Mouse (Mus musculus): ENCODE measurements around the gene Coasy.
A peak's percentile ranks its signal among the peaks of the same experiment; 100 is the strongest.

Coasy gene

DNA sequence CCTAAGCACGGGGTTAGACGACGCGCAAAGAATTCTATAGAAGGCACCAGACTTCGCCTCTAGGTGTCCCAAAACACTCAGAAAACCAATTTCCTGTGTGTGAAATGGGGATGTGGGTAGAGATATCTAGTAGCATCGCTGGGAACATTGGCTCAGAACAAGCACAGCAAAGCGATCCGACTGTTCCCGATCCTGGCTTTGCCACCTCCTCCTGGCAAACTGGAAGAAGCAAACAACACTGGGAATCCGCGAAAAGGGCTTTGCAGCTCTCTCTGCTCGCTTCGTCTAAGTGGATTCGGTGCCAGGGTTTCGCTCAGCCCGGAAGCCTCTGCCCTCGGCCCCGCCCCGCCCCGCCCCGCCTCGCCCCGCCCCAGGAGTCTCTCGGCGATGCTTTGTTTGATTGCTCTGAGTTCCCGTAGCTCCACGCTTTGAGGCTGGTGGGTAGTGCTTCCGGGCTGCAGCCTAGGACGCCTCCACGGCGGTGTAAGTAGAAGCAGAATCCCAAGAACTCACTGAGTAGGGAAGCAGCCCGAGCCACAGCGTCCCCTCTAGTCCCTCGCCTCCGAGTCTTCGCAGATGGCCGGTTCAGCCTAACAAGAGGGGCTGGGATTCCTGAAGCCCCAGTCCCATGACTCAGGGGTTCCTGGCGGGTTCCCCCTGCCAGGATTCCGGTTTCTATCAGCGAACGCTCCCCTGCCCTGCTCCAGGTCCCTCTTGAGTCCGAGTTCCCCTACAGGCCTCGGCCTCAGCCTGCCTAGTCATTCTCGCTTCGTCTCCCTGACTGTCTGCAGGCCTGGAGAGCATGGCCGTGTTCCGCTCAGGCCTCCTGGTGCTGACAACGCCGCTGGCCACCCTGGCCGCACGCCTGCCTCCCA lies at the start of gene Coasy:
Gene Coasy, plus strand, starts transcription at position 358 of the 875 bp plus-strand sequence.
- DNase-seq (ENCODE audit: low read depth, low spot score): peak; percentile 88

DNA sequence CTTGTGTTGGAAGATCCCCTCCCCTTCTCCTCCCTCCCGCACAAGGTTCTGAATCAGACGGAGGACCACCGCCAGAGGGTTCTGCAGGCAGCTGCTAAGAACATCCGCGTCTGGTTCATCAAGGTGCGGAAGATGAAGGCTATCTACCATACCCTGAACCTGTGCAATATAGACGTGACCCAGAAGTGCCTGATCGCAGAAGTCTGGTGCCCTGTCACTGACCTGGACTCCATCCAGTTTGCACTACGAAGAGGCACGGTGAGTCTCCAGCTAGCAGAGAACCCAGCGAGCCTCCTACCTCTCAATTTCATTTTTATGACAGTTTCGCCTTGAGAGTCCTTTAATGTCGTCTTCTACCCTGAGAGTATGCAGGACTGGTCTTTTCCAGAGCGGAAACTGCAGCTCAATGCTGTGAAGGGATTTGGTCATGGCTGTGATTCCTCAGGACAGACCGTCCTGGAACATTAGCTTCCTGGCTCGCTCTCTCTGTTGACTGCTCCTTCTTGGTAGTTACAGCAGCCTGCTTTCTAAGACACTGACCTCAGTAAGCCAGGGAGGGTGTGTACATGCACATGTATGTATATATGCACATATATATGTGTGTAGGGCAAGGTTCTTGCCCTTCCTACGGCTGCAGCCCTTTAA lies 48.4 kb upstream of the Coasy start:
- no peak for DNase-seq (ENCODE audit: low read depth, low spot score)

DNA sequence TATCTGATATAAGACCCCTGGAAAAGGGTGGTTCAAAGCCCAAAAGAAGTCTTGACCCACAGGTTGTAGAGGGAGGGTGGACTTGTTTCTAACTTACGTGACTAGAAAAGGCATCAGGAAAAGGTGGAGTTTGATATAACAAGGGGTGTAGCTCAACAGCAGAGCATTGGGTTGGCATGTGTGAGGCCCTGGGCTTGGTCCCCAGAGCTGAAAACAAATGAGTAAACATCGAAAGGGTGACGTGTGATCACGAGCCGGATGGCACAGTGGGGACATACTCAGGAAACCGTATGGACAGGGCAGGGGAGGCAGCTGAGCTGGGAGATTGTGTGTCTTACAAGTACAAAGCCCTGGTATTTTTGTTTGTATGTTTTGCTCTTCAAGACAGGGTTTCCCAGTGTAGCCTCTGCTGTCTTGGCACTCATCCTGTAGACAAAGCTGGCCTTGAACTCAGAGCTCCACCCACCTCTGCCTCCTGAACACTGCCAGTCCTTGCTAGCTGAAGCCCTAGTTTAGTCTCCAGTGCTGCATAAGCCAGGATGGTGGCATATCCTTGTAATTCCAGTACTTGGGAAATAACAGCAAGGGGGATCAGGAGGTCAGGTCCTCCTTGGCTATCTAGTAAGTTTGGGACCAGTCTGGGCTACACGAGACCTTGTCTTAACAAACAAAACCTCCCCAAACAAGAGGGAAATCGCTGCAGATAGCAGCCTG lies 47.6 kb upstream of the Coasy start:
- DNase-seq (ENCODE audit: low read depth, low spot score): no peak

DNA sequence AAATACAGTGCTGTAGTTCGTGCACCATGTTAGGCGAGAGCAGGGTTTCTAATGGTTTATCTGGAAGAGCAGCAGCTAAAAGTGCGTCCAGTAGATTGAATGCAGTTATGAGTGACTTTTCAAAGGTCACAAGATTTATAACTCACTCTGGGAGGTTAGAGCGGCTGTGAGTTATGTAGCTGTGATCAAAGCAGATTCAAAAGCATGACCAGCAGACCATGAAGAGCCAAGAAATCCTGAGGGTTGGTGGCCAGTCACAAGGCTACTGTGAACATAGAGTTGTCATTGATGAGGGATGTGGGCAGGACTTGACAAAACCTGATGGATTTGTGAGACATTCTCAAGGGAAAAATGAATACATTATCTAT lies 47.1 kb upstream of the Coasy start:
- no peak for DNase-seq (ENCODE audit: low read depth, low spot score)

DNA sequence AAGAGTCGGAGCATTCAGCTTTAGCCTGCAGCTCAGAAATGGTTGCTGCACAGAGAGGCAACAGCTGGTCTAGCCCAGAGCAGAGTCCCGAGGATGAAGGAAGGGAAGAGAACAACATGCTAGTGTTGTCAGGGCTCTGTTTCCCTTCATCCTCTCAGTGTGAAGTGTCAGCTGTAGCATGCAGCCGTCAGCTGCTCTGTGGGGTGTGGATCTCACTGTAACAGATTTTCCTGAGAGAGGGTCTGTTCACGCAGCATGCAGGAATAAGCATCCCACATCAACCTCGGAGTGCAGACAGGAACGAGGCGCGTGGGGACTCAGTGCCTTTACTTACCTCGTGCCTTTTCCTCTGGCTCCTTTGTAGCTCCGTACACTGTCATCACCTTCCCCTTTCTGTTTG lies 44.6 kb upstream of the Coasy start:
- no peak for DNase-seq (ENCODE audit: low read depth, low spot score)

DNA sequence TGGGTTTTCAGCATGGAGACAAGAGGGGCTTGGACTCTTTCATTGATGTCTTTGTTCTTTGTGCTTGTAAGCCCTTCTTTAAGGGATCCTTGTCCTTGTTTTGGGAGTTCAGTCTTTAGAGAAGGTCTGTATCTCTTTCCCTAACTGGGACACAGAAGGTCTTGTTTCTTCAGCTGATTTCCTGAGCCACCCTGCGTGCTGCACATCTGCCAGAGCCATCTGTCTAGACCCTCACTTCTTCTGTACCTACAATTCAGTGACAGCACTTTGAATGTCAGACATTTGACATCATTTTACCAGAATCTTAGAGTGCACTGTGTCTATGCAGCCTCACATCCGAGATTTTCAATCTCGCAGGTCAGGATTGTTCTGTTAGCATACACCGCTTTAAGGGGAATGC lies 36.5 kb upstream of the Coasy start:
- no peak for DNase-seq (ENCODE audit: low read depth, low spot score)

DNA sequence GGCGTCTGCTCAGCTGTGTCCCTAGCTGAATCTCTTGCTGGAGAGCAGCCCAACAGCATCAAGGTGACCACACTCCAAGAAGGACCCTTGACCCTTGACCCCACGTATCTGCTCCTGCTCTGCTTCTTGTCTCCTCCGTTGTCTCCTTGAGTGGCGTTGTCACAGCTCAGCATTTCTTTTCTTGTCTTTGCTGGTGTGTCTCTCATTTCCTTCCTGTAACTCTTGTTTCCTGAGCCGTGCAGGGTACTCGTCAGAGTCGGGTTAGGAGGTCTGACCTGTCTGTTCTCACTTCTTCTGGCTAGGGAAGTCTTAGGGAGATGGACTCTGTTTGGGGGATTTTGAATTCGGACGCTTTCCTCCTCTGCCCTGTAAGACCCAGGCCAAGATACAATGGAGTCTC lies 35.9 kb upstream of the Coasy start:
- DNase-seq (ENCODE audit: low read depth, low spot score): no peak

DNA sequence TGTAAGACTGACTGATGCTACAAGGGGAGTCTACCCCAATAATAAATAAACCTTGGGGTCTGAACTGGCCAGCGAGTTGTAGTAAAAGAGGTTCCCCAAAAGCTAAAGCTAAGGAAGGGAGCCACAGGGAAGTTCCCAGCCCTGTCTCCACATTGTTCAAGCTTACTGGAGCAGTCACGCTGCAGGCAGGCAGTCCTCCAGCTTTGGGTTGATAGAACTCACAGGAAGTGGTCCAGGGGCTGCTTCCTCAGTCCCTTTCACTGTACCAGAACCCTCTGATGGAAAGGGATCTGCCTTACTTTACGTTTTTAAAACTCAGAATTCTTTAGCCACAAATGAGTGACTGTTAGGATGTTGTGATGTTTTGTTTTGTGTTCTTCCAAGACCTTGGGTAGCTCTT lies 34.9 kb upstream of the Coasy start:
- DNase-seq (ENCODE audit: low read depth, low spot score): no peak

DNA sequence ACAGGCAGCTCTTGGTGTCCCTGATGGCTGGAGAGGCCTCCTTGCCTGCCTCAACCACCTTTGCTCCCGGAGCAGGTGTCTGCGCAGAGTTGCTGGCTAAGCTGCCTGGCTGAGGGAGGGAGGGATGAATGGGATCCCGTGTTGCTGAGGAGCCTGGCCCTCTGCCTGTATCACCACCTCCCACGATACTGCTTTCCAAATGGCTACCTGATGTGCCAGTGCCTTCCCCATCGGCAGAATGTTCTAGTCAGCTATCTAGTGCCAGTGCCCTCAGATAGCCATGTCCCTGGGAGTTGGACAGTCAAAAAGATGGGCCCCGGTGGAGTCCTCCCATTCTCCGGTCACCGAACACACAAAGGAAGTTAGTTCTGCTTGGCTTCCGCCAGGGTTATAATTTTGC lies 32.0 kb upstream of the Coasy start:
- no peak for DNase-seq (ENCODE audit: low read depth, low spot score)

DNA sequence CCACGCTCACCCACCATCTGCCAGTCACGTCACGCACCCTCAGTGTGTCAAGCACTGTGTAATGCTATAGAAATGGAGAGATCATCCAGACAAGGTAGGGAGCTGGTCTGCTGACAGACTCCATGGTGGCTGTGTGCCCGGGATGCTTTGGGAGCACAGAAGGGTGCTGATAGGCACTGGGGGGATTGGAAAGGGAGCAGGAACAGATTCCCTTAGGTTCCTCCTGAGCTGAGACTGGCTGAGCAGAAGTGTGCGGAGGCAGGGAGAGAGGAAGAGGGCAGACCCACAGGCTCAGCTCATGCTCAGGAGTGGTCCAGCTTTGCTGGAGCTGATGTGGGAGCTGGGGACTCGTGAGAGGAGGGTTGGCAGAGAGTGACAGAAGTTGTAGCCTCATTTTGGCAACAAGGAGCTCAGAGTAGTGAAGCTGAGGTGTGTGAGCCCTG lies 31.3 kb upstream of the Coasy start:
- DNase-seq (ENCODE audit: low read depth, low spot score): no peak

DNA sequence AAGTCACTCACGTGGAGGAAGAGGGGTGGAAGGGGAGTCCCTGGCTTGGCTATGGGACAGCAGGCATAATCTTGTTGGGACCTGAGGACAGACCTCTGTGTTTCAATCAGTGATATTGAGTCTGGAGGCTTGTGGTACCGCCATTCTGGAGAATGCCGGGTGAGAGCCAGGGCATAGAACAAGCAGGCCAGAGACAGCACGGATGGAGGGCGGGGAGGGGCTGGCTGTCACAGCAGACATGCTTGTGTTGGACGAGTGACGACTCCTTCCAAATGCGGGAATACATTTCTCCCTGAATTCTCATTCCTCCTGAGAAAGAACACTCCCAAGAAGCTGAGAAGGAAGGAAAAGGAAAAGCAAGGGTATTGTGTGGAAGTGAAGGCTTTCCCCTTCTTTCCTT lies 30.7 kb upstream of the Coasy start:
- no peak for DNase-seq (ENCODE audit: low read depth, low spot score)

DNA sequence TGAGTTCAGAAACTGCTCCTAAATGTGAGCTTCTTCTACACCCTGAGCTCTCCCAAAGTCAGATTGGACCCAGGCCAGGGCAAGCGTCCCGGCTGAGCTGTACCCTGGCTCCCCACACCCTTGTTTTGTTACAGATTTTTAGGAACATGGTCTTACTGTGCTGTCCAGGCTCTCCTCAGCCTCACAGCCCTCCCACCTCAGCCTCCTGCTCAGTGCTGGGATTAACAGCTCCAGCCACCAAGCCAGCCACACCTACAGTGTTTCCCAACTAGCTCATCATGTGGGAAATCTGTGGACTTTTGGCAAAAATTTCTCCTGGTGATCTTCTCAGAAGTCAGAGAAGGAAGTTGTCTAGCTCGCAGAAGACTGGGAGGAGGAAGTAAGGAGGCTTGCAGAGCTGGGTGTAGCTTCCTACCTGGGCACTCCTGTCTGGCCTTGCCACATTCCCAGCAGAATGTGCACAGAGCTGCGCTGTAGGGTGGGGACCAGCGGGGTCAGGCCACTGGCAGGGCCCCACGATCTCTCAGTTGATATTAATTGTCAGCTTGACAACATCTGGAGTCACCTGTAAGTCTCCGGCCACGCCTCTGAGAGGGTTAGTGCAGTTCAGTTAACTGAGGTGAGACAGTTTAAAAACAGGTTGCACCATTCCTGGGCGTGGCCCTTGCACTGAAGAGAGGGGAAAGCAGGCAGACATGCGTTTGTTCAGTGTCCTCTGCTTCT lies 29.5 kb upstream of the Coasy start:
- no peak for DNase-seq (ENCODE audit: low read depth, low spot score)

DNA sequence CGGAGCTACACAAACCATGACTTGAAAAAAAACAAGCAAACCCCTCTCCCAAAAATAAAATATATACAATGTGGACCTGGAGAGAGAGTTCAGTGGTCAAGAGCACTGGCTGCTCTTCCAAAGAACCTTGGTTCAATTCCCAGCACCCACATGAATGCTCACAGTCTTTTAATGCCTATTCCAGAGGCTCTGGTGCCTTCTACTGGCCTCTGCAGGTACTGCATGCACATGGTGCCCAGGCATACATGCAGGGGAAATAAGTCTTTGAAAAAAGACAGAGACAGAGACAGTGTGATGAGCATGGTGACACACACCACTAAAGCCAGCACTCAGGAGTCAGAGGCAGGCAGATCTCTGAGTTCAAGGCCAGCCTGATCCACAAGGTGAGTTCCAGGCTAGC lies 28.4 kb upstream of the Coasy start:
- DNase-seq (ENCODE audit: low read depth, low spot score): no peak

DNA sequence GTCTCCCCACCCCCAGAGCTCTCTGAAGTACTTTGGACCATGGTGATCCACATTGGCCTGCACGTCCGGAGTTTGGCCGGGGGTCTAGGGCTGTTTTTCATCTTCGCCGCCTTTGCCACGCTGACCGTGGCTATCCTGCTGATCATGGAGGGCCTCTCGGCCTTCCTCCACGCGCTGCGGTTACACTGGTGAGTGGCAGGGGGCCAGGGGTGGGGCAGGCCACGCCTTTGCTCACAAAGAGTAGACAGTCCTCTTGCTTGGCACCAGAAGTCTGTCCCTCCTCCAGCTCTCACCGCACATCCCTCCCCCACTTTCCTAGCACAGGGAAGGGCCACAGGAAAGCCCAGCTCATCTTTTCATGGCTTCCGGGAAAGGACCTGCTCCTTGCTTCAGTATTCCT lies 26.9 kb upstream of the Coasy start:
- DNase-seq (ENCODE audit: low read depth, low spot score): no peak

DNA sequence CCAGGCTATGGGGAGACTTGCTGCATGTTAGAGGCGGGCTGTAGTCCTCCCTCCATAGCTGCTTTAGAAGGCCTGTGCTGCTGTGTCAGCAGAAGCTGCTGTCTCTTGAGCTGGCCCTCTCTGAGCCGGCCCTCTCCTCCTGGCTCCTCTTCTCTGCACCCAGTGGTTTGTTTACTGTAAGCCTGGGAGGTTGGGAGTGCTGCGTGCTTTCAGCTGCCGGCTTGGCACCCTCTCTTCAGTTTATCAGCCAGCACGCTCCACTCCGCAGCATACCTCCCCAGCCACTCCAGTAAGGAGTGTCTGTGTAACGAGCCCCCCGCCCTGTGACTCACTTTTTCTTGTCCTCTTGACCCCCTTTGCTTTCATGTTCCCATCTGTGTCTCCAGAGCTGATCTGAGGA lies 25.5 kb upstream of the Coasy start:
- DNase-seq (ENCODE audit: low read depth, low spot score): no peak

DNA sequence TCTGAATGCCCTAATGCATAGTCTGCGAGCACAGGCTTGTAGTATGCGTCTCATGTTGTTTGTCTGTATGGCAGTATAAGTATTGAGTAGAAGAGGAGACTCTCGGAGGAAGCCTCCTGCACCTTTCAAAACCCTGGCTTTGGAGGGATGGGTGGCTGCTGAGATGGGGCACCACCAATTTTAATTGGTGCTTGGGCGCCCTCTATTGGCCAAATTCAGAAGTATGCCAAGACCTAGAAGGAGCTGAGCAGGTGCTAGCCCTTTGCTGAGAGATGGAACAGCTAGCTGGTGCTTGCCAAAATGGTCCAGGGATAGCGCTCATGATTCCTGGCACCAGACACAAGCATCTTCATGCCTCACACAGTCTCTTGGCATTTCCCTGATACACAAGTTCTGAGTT lies 24.5 kb upstream of the Coasy start:
- peak; percentile 65 for DNase-seq (ENCODE audit: low read depth, low spot score)

DNA sequence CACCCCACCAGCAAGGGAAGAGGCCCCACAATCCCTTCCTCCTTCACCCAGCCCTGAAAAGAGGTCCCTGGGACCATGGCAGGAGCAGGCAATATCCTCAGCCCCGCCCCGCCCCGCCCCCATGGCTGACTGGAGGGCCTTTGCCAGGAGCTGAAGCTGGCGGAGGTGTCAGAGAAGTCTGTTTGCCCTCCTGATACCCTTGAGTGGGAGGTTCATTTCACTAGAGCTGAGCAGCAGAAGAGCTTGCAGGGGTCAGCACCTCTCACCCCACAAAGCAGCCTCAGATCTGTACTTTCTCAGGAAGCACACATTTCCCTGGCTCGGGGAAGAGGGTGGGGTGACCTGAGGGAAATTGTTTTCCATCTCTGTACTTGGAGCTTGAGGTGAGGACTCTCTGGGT lies 23.6 kb upstream of the Coasy start:
- DNase-seq (ENCODE audit: low read depth, low spot score): no peak

DNA sequence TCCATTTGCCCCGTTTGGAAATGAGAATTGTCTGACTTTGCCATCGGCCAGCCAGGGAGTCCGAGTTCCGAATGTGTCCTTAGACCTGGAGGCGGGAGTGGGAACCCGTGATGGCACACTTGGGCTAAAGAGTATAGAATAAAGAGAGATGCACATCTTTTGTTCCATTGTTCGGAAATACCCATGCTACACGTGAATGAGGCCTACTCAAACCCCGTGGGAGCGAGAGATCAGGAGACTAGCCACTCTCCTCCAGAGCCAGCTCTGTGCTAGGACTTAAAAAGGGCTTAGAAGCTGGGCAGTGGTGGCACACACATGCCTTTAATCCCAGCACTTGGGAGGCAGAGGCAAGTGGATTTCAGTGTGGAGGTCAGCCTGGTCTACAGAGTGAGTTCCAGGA lies 22.9 kb upstream of the Coasy start:
- DNase-seq (ENCODE audit: low read depth, low spot score): no peak

DNA sequence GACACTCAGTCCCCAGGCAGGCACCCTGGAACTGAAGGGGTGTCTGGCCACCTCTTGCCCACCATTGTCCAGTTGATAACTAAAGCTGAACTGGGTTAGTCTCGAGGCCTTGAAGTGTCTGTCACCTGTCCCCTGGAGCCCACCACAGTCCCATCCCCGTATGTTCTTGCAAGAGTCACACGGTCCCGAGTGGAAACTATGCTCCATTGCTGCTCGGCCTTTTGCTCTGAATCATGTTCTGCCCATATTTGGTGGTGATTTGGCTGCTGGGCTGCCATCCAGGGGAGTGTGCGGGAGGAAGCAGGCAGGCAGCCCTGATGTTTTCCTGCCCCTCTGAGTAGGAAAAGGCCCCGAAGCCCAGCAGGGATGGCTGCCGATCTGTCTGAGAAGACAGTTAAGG lies 22.2 kb upstream of the Coasy start:
- no peak for DNase-seq (ENCODE audit: low read depth, low spot score)

DNA sequence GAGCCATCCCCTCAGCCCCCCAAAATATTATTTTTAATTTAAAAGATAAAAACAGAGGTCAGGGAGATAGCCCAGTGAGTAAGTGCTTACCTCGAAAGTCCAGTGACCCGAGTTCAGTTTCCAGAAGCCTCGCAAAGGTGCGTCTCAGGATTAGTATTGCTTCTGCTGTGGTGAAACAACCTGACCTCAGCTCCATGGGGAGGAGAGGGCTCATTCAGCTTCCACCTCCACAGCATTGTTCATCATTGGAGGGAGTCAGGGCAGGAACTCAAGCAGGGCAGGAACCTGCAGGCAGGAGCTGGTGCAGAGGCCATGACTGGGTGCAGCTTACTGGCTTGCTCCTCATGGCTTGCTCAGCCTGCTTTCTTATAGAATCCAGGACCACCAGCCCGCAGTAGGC lies 21.3 kb upstream of the Coasy start:
- DNase-seq (ENCODE audit: low read depth, low spot score): no peak

DNA sequence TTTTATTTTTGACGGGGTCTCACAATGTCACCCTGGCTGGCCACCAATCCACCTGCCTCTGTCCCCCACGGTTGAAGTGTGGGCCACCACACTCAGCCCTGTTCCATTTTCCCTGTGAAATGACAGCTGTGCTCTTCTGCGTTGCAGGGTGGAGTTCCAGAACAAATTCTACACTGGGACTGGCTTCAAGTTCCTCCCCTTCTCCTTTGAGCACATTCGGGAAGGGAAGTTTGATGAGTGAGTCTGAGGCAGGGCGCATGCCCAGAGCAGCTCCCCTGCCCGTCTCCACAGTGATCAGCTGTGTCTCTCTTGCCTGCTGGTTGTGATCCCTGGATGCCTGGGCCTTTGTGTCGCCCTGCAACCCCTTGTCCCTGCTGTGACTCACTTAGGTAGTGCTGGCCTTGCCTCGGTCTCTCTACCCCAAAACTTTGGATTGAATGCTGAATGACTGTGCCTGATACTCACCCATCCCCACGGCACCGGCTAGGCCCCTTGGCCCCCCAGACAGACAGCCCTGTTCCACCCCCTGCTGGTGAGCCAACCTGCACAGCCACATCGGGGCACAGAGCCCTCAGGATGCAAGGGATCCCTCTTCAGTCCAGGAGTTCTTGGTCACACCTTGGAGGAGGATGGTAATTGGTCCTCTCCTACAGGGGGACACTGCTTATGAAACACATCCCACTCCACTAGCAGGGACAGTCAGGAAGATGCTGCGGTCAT lies 20.0 kb upstream of the Coasy start:
- DNase-seq (ENCODE audit: low read depth, low spot score): no peak
